Mouse (Mus musculus) small intestine, adult 2 months (tissue): ENCODE measurements around the gene Chmp4b. TPM values are rescaled to one million over a fixed set of nuclear protein-coding genes. Genes with fewer than 3 reads are reported as not detected.

Source experiments
- H3K27ac ChIP-seq: fragments of 200-500 bp; 2 replicates; pipeline ENCODE4 v1.5.1; 2012; ENCODE audit warnings: low read depth, low read length, control low read depth, inconsistent platforms; ENCODE audit not compliant: insufficient read depth
- H3K27me3 ChIP-seq: fragments of 200-500 bp; 2 replicates; pipeline ENCODE4 v1.6.1; 2012; ENCODE audit warnings: mild to moderate bottlenecking, moderate library complexity, low read length, inconsistent platforms; ENCODE audit not compliant: control insufficient read depth, insufficient read depth
- H3K36me3 ChIP-seq: fragments of 200-500 bp; 2 replicates; pipeline ENCODE4 v1.6.1; 2012; ENCODE audit warnings: mild to moderate bottlenecking, low read length, control low read depth, inconsistent platforms; ENCODE audit not compliant: control insufficient read depth, insufficient read depth
- H3K4me1 ChIP-seq: fragments of 200-500 bp; 2 replicates; pipeline ENCODE4 v1.6.1; 2012; ENCODE audit warnings: low read length, inconsistent platforms, mixed read lengths; ENCODE audit not compliant: control insufficient read depth, insufficient read depth, insufficient read length
- H3K4me3 ChIP-seq: fragments of 200-500 bp; 2 replicates; pipeline ENCODE4 v1.5.1; 2012; ENCODE audit warnings: low read depth, mild to moderate bottlenecking, control low read depth, inconsistent platforms, low read length, moderate library complexity
- CTCF ChIP-seq: fragments of 200-500 bp; IDR thresholded peaks from 2 replicates; pipeline ENCODE4 v1.5.1; 2012; ENCODE audit warnings: low read depth, mild to moderate bottlenecking, control low read depth, inconsistent platforms, low read length, moderate library complexity, mixed read lengths; ENCODE audit not compliant: insufficient replicate concordance, insufficient read length; ENCODE audit errors: extremely low read depth
- POLR2A ChIP-seq: fragments of 200-500 bp; IDR thresholded peaks from 2 replicates; pipeline ENCODE4 v1.6.1; 2012; ENCODE audit warnings: low read depth, mild to moderate bottlenecking, control low read depth, inconsistent platforms, low read length, moderate library complexity
- WGBS: fragments of 180-500 bp; shearing (Covaris S2); methylation state at CpG from one replicate; pipeline ENCODE4 v1.1.7; 2018; 5-methylcytosine and 5-hydroxymethylcytosine counted together
- polyA plus RNA-seq: library from polyadenylated mRNA; depleted of rRNA; stranded (reverse); fragments of >200 nt; gene quantifications from 2 replicates; pipeline ENCODE4 v1.2.3, GENCODE M21; 2012

The Chmp4b gene
- polyA plus RNA-seq, 1 experiment, result 131 TPM

DNA sequence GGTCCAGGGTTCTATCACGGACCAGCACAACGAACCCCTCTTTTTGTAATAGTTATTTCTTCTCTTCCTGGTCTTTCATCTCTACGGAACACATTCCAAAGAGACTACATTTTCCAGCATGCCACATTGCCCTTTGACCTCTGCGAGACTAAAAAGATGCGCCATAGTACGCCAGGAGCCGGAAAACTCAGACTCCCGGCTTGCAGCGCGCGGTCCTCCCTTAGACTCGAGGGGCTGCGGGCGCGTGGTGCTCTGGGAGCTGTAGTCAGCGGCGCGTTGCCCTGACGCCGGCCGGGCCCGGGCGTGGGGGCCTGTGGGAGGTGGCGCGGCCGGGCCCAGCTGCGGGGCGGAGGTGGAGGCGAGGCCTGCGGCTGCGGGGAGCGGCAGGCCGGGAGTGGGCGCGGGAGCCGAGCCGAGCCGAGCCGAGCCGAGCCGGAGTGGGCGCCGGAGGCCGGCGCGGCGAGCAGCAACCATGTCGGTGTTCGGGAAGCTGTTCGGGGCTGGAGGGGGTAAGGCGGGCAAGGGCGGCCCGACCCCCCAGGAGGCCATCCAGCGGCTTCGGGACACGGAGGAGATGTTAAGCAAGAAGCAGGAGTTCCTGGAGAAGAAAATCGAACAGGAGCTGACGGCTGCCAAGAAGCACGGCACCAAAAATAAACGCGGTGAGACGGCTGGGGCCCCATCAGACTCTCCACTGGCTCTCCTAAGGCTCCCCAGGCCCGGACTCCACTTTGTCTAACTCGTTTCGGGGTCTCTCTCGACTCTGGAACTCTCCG lies 5.4 kb downstream of the Chmp4b start:
- Histone ChIP-seq H3K27ac (peak overlapping the region; percentile 99), H3K27me3 (no peaks in the 10 kb centered on the region), H3K4me3 (peak overlapping the region; percentile 81), H3K4me1 (peaks cover 21% of the 10 kb centered on the region), H3K36me3 (peaks cover 11% of the 10 kb centered on the region)
- WGBS, result under 1% methylated on average over 67 of the region's 67 CpGs
- TF ChIP-seq CTCF (no peak), POLR2A (peak; percentile 25; the same call in 1 of the 2 replicates)

DNA sequence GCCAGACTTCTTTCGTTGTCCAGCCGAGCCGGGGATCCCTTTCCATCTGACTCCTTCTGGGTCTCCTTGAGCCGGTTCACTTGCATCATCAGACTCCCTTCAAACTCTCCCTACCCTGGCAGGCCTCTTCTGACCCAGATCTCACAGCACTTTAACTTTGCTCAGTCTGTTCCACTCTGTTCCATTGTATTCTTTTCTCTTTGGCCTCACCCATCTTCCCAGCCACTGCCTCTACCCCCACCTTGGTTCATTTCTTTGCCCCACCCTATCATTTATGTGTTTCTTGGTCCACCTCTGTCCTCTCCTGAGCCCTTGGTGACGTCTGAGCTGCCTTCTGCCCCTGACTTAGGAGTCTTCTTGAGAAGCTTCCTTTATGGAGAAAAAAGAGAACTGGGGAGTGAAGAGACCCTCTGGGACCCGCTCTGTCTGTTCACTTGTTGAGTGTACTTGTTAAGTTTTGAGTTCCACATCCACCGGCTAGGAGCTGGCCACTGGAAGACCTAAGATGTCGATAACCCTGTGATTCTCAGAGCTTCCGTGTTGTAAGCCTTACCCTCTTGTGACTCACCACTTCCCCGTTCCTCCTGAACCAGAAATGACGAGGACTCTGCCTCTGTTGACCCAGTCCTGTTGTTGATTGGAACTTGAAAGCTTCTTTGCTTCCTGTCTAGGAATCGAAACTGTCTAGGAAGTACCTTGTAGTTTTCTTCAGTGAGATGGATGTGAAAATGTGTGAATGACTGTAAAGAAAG lies 6.2 kb downstream of the Chmp4b start:
- Histone ChIP-seq H3K27me3 (no peaks in the 10 kb centered on the region), H3K36me3 (peaks cover 13% of the 10 kb centered on the region), H3K27ac (peak overlapping the region; percentile 99), H3K4me1 (peaks cover 21% of the 10 kb centered on the region), H3K4me3 (peak overlapping the region; percentile 81)
- whole genome bisulfite sequencing, result 0% methylated on average over 12 of the region's 12 CpGs
- TF ChIP-seq CTCF (no peak), POLR2A (peak; percentile 52; the same call in 1 of the 2 replicates)

DNA sequence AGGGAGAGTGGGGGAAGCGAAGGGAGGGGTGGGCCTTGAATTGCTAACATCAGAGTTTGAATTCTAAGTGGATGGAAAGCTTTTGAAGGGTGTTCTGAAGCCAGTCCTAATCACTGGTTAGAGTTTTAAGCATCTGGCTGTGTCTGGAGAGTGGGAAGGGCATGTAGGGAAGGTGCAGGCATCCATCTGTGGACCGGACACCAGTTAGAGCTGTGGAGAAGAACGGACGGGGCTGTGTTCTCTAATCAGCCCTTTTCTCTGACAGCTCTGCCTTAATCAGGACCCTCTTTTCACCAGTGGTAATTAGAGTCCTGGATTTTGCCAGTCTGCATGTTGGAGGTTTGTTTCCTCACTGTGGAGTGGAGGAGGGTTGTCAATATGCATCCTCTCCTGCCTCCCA lies 7.6 kb downstream of the Chmp4b start:
- TF ChIP-seq CTCF, result no peak
- Histone ChIP-seq H3K27me3 (no peaks in the 10 kb centered on the region), H3K27ac (0 out of 2 replicates have a peak overlapping the region, but pooled peaks have one; percentile 7), H3K36me3 (peaks cover 13% of the 10 kb centered on the region), H3K4me1 (peaks cover 21% of the 10 kb centered on the region), H3K4me3 (peak overlapping the region; percentile 23; the same call in 1 of the 2 replicates)
- 70% methylated on average over 4 of the region's 4 CpGs for WGBS

DNA sequence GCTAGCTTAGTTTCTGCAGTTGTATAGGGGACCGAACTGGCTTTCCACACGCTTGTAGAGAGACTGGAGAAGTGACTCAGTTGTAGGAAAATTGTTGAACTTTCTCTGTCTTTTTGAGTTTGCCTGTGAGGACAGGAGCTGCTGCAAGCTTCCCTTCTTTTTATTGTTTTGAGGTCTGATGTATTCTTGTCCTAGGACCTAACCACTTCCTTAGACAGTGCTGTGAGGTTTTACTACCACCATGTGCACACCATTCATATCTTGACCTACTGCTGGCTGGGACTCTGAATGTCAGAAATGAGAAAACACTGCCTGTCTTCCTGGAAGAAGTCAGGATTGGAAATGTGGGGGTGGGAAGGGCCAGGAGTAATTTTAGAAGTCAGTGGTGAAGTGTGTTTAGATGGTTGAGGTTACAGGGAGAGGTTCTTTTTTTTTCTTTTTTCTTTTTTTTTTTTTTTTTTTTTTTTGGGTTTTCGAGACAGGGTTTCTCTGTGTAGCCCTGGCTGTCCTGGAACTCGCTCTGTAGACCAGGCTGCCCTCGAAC lies 8.1 kb downstream of the Chmp4b start:
- 0 out of 2 replicates have a peak overlapping the region, but pooled peaks have one; percentile 7 for H3K27ac ChIP-seq
- H3K36me3 ChIP-seq, result peaks cover 13% of the 10 kb centered on the region
- peaks cover 21% of the 10 kb centered on the region for H3K4me1 ChIP-seq
- 72% methylated on average over 5 of the region's 5 CpGs for WGBS
- TF ChIP-seq POLR2A (no peak), CTCF (no peak)
- peak overlapping the region; percentile 23; the same call in 1 of the 2 replicates for H3K4me3 ChIP-seq
- no peaks in the 10 kb centered on the region for H3K27me3 ChIP-seq

DNA sequence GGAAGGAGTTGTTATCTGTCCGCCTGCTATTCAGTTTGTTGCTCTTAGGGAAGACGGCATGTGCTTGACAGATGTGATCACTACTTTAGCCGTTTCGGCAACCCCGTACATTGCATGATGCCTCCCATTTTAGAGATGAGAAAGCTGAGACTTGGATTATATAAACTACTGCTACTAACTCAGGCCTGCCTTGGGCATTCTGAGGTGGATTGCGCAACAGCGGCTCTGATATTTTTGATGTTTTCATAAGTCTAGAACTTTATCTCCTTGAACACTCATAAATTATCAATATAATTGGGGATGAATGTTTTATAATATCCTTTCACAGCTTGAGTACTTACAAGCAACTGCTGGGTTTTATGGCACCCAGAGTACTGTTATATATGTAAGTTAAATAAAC lies 17.2 kb downstream of the Chmp4b start:
- no peak for TF ChIP-seq POLR2A
- TF ChIP-seq CTCF, result no peak
- 84% methylated on average over 7 of the region's 7 CpGs for WGBS
- H3K27me3 ChIP-seq, result no peaks in the 10 kb centered on the region
- no peaks in the 10 kb centered on the region for H3K4me1 ChIP-seq
- peaks cover 9% of the 10 kb centered on the region for H3K36me3 ChIP-seq
- no peak overlapping the region for H3K4me3 ChIP-seq
- no peak overlapping the region for H3K27ac ChIP-seq

DNA sequence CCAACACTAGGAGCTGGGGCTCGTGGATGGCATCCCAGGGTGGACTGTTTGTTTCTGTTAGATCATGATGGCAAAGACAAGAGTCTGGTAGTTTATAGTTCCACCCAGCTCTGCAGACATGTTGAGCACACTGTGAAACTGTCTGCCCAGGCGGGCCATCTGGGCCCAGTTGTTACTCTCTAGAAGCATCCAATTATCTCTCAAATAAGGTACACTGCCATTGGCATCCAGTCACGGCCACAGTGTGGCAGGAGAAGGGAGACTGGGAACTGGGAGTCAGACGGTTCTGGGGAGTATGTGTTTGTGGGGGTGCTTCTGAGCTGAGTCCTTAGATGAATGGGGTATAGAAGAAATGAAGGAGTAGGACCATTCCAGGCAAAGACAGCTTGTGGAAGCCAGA lies 18.6 kb downstream of the Chmp4b start:
- 80% methylated on average over 4 of the region's 4 CpGs for WGBS
- no peak overlapping the region for H3K4me3 ChIP-seq
- TF ChIP-seq CTCF (no peak), POLR2A (no peak)
- no peaks in the 10 kb centered on the region for H3K27me3 ChIP-seq
- H3K27ac ChIP-seq, result no peak overlapping the region
- no peaks in the 10 kb centered on the region for H3K4me1 ChIP-seq
- H3K36me3 ChIP-seq, result peaks cover 12% of the 10 kb centered on the region

DNA sequence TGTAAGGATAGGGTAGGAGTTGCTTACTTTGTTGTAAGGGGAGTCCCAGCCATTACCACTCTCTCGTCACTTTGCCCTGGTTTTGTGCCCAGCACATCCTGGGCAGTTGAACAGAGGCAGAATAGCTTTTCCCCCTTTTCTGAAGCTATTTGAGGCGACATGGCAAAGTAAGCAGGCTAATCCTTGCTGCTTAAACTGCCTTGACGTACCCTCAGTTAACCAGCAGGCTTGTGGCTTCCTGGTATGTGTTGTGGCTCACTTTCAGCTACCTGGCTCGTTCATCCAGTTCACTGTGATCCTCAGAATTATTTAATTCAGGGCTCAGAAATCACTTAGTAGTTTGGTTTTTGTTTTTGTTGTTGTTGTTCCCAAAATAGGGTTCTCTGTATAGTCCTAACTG lies 19.2 kb downstream of the Chmp4b start:
- H3K4me3 ChIP-seq, result no peak overlapping the region
- H3K27ac ChIP-seq, result no peak overlapping the region
- H3K4me1 ChIP-seq, result no peaks in the 10 kb centered on the region
- H3K27me3 ChIP-seq, result no peaks in the 10 kb centered on the region
- TF ChIP-seq CTCF (no peak), POLR2A (no peak)
- 85% methylated on average over 4 of the region's 4 CpGs for WGBS
- H3K36me3 ChIP-seq, result peaks cover 18% of the 10 kb centered on the region
